Mouse (Mus musculus) left cerebral cortex, postnatal 10 days (tissue): ENCODE measurements around the gene Stx1b. TPM values are rescaled to one million over a fixed set of nuclear protein-coding genes. Genes with fewer than 3 reads are reported as not detected.
A peak's percentile ranks its signal among the peaks of the same experiment; 100 is the strongest.

Experiments
- DNase-seq, 2 experiments: peaks; one replicate each; pipeline ENCODE4 v3.0.0; 2021 to 2022; ENCODE audit warnings: low spot score in 2 of 2, mixed read lengths in 1 of 2; ENCODE audit errors: extremely low spot score in 1 of 2
- intact Hi-C: fragments of 180-260 bp; cut with DNase I; formaldehyde crosslinking; loops from one replicate; pipeline ENCODE4 v1.15.1; 2025
- total RNA-seq, 2 experiments: library from RNA; stranded (reverse); gene quantifications; 2 replicates each; pipeline ENCODE4 v1.2.3; 2021

Gene Stx1b
- total RNA-seq, 2 experiments from 2014 or later = 340 to 347 TPM

- DNase-seq = no peak
- intact Hi-C loops = no loop called here
Measured at GRCm38 (mm10) chr7:127820836-127821509, 3.4 kb downstream of the Stx1b start.

GRCm38 (mm10) chr7:127817776-127818175, 6.6 kb downstream of the Stx1b start:
- DNase-seq = no peak
- intact Hi-C loops = no loop called here

GRCm38 (mm10) chr7:127817053-127817452, 7.3 kb downstream of the Stx1b start:
- intact Hi-C loops = no loop called here
- no peak for DNase-seq

GRCm38 (mm10) chr7:127815954-127816821, 8.2 kb downstream of the Stx1b start:
- peak in 1 of 2 experiments; percentile 74 for DNase-seq
- intact Hi-C loops = no loop called here

GRCm38 (mm10) chr7:127815116-127815665, 9.2 kb downstream of the Stx1b start:
- DNase-seq = no peak
- intact Hi-C loops = no loop called here

- peak; percentile 71 to 78 for DNase-seq
- intact Hi-C loops = no loop called here
Measured at GRCm38 (mm10) chr7:127814241-127814921, 10.0 kb downstream of the Stx1b start.

GRCm38 (mm10) chr7:127813821-127814220, 10.5 kb downstream of the Stx1b start:
- intact Hi-C loops = no loop called here
- DNase-seq = no peak

GRCm38 (mm10) chr7:127812292-127812691, 12.1 kb downstream of the Stx1b start:
- intact Hi-C loops = no loop called here

GRCm38 (mm10) chr7:127811240-127811639, 13.1 kb downstream of the Stx1b start:
- DNase-seq = no peak
- intact Hi-C loops = no loop called here

More at GRCm38 (mm10) chr7:127812292-127812691, 12.1 kb downstream of the Stx1b start:
- no peak for DNase-seq

GRCm38 (mm10) chr7:127810650-127811049, 13.7 kb downstream of the Stx1b start:
- intact Hi-C loops = no loop called here
- DNase-seq = no peak

GRCm38 (mm10) chr7:127809846-127810245, 14.5 kb downstream of the Stx1b start:
- DNase-seq = no peak
- intact Hi-C loops = no loop called here

- DNase-seq = no peak
- intact Hi-C loops = no loop called here
Measured at GRCm38 (mm10) chr7:127808821-127809220, 15.5 kb downstream of the Stx1b start.

- intact Hi-C loops = no loop called here
- peak in 1 of 2 experiments; percentile 37 for DNase-seq
Measured at GRCm38 (mm10) chr7:127802313-127802712, 22.0 kb downstream of the Stx1b start.

- intact Hi-C loops = no loop called here
Measured at GRCm38 (mm10) chr7:127801010-127801621, 23.2 kb downstream of the Stx1b start.

GRCm38 (mm10) chr7:127800435-127801009, 23.8 kb downstream of the Stx1b start, which contains the start of gene Hsd3b7:
TSS of gene Hsd3b7 (plus strand) at chr7:127800604.
- DNase-seq = peak; percentile 83 to 95
- intact Hi-C loops = no loop called here

More at GRCm38 (mm10) chr7:127801010-127801621, 23.2 kb downstream of the Stx1b start:
- peak in 1 of 2 experiments; percentile 36 for DNase-seq

GRCm38 (mm10) chr7:127799738-127800137, 24.6 kb downstream of the Stx1b start:
- intact Hi-C loops = no loop called here
- DNase-seq = peak in 1 of 2 experiments; percentile 35

GRCm38 (mm10) chr7:127799211-127799610, 25.1 kb downstream of the Stx1b start:
- intact Hi-C loops = no loop called here
- DNase-seq = no peak

- no peak for DNase-seq
- intact Hi-C loops = no loop called here
Measured at GRCm38 (mm10) chr7:127798591-127798990, 25.8 kb downstream of the Stx1b start.
